Mouse (Mus musculus): ENCODE results near the gene Maml3.

The Maml3 gene

DNA sequence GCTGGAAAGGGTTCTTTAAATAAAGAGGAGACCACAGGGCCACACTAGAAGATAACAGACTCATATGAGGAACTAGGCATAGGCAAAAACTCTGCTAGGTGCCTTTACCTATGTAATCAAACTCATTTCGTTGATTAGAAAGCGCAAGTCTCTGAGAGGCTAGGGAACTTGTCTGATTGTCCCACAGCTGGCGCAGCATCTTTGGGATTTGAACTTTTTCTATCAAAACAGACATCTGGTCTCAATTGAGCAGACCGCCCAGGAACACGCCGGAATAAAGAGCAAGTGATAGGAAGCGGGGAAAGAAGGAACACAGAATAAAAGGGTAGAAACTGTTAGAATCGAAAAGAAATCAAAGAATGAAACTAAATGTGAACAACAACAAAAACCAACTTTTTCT lies 401.4 kb downstream of the Maml3 start:
- no peak for DNase-seq (ENCODE audit: low spot score)

DNA sequence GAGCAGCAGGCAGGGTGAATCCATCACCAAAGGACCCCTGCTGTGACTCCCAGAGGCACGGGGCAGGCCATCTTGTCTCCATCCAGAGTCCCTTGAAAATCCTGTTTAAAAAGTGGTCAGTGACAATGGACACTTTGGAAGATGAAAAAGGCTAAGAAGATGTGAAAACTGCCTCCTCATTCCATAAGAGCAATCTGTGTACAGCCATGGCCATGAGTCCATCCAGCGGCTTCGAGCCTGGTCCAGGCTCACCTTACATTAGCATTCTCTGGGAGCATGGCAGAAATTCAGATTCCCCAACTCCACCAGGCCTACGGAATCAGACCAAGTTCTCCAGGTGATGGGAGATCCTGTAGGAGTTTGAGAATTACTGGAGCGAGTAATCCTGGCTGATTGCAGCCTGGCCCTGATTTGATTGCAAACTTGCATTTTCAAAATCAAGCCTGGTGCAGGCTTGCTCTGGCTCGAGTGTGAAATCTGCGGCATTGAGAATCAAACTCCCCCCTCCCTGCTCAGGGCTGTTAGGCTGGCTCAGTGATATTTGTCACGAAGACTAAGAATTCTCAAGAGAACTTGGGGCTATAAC lies 402.1 kb downstream of the Maml3 start:
- no peak for DNase-seq (ENCODE audit: low spot score)

GRCm38 (mm10) chr3:51701950-51702349 lies 402.9 kb downstream of the Maml3 start:
- DNase-seq (ENCODE audit: low spot score), result no peak

DNA sequence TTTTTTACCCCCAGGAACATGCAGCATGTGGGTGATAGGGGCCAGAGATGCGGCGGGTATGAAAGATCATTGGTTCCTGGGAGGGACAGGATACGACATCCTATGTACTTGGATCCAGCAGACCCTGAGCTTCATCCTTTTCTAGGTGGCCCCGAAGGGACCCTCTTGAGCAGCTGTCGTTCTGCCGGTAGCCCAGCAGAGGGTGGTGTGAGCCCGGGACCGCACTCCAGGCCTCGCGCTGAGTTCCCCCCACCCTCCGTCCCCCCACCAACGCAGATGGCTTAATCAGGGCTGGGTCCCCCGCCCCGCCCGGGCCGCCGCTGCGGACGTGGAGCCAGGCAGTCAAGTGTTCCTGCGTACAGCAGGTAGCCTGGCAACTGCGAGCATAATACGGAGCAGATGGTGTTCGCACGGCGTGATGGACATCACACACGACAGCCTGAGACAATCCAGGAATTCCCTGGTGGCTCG lies 403.6 kb downstream of the Maml3 start:
- DNase-seq (ENCODE audit: low spot score), result no peak

DNA sequence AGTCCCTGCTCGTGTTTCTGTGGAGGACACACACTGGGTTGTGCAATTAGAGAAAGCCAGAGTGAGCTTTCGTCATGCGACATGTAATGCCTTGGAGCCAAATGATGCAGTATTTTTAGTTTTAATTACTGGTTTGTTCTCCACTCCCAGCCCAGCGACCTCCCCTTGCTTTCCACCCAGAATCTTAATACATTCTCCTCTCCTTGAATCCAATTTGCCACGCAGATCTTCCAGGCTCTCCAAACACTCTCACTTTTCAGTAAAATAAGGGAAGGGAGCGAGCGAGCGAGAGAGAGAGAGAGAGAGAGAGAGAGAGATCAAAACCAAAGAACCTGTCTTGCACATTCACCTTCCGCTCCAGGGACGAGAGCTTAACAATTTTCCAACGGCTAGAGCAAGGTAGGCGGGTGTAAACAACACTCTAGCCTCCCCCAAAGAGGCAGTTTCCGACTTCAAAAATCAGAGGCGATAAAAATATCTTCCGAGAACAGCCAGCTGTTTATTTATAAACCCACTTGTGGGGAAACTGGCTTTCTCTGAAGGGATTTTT lies 404.1 kb downstream of the Maml3 start:
- no peak for DNase-seq (ENCODE audit: low spot score)

DNA sequence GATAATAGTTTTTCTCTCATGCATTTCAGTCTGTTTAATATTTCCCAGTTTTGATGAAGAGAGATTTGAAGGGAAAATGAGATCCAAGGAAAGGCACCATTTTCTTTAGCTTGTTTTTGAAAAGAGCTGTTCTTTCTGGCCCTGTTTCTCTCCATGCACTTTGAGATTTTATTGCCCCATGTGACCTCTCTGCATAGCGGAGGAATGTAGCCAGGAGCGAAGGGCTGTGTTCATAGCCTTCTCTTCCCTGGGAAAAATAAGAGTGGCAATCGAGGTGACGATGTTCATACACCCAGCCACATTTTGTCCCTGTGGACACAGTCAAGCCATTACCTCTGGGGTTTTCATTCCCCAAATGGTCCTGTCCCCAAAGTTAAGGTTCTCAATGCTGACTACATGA lies 404.8 kb downstream of the Maml3 start:
- no peak for DNase-seq (ENCODE audit: low spot score)

- no peak for DNase-seq (ENCODE audit: low spot score)
These were observed 406.9 kb downstream of the Maml3 start for GRCm38 (mm10) chr3:51697931-51698330.

DNA sequence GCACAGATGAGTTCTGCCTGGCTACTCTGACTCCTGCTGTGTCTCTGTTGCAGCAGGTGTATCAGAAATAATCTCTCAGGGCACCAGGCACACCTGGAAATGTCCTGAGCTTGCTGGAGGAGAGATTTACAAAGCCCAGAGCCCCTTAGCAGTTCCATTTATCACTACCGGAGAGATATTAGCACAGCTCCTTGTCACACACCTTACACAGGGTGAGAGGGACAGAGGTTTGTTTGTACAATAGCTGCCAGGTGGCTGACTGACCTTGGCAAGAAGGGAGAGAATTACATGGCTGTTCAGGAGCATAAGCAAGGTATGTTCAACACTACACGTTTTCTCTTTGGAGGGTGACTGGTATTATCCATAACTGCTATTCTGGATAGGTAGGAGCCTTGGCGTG lies 409.2 kb downstream of the Maml3 start:
- no peak for DNase-seq (ENCODE audit: low spot score)

DNA sequence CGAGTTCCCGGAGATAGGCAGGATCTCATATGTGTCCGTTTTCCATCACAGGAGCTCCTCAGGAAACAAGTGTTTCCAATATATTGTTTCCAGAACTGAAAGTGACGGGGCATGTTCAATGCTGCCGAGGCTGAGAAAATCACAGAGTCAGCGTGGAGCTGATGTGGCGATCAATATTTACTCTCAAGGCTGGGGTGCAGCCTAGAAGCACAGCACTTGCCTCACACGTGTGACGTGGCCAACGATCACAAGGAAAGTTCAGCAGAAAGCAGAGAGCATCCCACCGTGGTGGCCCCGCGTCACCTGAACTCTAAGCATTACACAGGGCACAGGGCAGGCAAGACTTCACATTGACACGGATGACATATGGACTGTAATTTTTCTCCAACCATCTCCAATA lies 410.3 kb downstream of the Maml3 start:
- DNase-seq (ENCODE audit: low spot score), result no peak

GRCm38 (mm10) chr3:51693196-51693595 lies 411.7 kb downstream of the Maml3 start:
- DNase-seq (ENCODE audit: low spot score), result no peak

GRCm38 (mm10) chr3:51688725-51689124 lies 416.2 kb downstream of the Maml3 start:
- DNase-seq (ENCODE audit: low spot score), result no peak

DNA sequence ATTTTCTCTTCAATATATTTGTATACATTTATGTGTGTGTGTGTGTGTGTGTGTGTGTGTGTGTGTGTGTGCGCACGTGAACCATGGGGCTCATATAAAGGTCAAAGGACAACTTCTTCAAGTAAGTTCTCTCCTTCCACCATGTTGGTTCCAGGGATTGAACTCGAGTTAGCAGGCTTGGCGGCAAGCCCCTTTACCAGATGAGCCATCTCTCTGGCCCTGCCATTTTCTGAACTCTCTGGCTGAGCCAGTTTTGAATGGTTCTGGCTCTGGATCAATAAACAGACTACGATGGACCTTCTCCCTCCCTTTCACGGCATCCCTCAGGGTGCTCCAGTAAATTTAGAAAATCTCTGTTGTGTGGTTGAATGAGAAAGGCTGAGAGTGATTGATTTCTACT lies 418.1 kb downstream of the Maml3 start:
- DNase-seq (ENCODE audit: low spot score), result no peak

DNA sequence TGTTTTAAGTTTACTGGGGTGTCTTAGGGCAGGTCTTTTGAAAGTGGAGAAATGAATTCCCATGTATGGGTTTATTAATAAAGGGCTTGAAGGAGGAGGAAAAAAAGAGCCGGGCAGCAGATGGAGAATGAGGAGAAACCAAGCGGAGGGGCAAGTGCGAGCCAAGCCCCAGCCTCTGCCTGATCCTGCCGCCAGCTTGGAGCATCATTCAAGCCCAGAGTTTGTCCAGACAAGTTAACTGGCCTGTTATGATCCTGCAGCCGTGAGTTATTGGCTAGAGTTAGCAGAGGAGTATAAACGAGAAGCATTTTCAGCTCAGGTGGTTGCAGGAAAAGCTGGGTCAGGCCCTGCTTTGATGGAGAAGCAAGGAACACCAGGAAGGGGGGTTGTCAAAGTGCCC lies 418.6 kb downstream of the Maml3 start:
- DNase-seq (ENCODE audit: low spot score), result no peak

DNA sequence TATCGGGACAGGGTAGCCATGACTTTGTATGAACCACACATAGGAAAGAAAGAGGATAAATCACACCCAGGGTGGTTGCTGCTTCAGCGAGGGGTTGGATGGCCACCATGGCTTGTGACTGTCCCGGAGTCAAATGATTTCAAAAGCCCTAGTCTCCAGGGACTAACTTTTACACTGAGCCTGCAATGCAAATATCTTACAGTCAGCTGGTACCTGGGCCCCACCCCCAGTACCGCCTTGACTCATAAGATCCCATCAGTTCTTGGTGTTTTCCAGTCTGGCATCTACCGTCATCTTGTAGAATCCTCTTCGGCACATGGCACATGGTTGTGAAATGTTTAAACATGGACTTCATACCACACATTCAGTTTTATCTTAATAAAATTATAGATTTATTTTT lies 419.3 kb downstream of the Maml3 start:
- DNase-seq (ENCODE audit: low spot score), result no peak

DNA sequence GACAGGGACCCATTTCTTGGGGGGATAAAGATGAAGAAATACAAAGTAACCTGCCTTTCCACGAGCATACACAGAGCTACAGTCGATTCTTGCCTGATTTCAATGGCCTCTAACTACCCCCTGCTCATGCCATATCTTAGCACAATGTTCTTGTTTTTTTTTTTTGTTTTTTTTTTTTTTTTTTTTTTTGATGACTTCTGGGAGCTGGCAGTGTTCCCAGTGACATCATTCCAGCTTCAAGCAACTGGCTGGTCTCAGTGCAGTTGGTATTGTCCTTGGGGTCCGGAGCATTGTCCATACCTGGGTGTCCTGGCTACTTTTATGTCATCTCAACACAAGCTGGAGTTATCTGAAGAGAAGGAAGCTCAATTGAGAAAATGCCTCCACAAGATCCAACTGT lies 429.9 kb downstream of the Maml3 start:
- no peak for DNase-seq (ENCODE audit: low spot score)

DNA sequence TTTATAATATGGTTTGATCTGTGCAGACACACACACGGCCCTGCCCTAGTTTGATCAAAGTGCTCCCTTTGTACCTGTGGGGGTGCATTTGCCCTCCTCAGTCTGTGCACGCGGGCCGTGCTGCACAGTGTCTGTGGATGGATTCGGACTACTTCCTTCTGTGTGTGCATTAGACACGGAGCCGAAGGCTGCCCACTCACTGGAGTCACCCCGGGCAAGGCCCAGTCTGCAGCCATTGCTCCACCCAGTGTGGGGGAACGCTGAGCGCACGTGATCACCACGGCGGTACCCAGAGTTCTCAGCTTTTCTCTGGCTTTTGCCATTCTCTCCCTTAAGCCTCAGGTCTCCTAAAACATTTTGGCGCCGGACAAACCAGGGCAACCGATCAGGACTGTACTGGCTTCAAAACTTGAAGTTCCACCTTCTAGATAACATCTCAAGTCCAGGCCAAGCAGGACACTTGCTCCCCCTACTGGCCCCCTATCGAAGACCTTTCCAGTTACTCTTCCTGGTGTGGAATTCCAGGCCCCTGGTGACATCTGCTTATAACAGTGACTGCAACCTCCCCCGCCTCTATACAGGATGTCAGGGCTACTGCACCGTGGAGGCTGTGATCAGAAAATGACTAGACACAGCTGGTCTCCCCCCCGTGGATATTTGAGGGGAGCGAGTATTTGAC lies 431.3 kb downstream of the Maml3 start:
- DNase-seq (ENCODE audit: low spot score), result no peak

GRCm38 (mm10) chr3:51672631-51673030 lies 432.2 kb downstream of the Maml3 start:
- no peak for DNase-seq (ENCODE audit: low spot score)

GRCm38 (mm10) chr3:51671071-51671469 lies 433.8 kb downstream of the Maml3 start:
- DNase-seq (ENCODE audit: low spot score), result no peak

DNA sequence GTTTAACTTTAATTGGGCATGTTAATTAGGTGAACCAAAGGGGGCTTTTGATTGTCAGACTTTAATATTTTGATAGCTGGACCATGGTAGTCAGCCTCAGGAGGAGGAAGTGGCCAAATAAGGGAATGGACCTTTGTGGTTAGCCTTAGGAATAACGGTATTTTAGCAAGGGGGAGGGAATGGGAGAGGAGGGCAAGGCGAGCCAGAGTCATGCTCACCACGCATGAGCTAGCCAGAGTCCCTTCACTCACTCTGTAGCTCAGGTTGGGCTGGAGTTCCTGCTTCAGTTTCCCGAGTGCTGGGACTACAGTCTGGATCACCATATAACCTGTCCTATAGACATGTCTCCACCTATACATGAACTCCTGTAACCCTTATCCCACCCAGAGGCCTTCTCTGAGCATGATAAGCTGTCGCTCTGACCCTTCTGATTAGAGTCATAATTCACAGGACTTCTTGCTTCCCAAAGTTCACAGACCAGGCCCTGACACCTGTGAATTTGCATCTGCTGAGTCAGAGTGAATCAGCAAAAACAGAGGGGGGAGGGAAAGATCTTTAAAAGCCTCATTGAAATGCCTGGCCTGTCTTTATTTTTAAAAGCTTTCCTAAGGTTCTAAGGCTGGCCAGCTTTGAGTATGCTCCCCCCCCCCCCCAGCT lies 434.3 kb downstream of the Maml3 start:
- no peak for DNase-seq (ENCODE audit: low spot score)

- no peak for DNase-seq (ENCODE audit: low spot score)
These were observed 436.3 kb downstream of the Maml3 start for GRCm38 (mm10) chr3:51668607-51669006.

- no peak for DNase-seq (ENCODE audit: low spot score)
These were observed 442.3 kb downstream of the Maml3 start for GRCm38 (mm10) chr3:51662557-51662956.

DNA sequence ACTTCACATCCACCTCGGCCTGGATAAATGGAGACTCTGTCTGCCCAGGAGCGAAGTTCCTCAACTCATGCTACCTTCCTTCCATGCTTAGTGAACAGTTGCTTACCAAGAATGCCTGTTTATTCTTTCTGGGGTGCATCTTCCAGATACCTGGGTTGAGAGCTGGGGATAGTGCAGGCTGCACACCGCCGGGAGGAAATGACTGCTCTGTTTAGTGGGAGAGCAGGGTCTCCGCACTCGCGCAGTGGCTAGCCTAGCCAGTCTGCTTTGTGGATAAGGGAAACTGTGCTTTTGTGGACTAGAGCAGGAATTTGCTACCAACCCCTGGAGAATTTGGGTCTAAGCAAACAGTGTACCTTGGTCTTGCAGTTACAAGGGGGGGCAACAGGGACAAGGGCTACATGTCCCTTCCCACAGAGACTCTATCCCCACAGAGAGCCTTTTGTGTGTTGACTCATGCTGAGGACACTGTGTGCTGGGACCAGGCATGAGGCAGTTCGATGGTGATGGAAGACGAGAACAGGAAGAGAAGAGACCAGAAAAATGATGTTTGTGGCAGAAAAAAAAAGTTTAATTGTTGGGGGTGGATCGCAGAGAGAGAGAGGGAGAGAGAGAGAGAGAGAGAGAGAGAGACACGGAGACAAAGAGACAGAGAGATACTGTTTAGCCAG lies 442.9 kb downstream of the Maml3 start:
- DNase-seq (ENCODE audit: low spot score), result no peak

DNA sequence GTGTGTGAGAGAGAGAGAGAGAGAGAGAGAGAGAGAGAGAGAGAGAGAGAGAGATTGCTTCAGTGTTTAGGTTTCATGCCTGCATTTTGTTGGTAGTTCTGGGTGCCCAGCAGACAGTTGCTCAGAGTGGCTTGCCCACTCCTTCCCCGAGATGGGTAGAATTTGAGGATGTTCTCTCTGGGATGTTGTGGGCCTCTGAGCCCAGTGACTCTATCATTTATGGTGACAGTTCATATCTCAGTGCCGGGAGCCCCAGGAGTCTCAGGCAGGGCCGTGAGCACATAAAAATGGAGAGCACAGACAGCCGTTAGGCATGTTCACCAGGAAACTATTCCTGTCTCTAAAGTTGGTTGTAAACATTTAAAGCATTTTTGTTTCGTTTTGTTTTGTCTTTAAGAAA lies 443.5 kb downstream of the Maml3 start:
- no peak for DNase-seq (ENCODE audit: low spot score)
